Mouse (Mus musculus): ENCODE data around the gene Hscb. TPM values are rescaled to one million over a fixed set of nuclear protein-coding genes. Genes with fewer than 3 reads are reported as not detected.

Gene Hscb
- polyA plus RNA-seq, 1 experiment = 30.7 TPM

- no peak for DNase-seq (ENCODE audit: low spot score)
Measured at GRCm38 (mm10) chr5:110781529-110782238, 57.9 kb downstream of the Hscb start.

- no peak for DNase-seq (ENCODE audit: low spot score)
Measured at GRCm38 (mm10) chr5:110780761-110781528, 58.6 kb downstream of the Hscb start.

GRCm38 (mm10) chr5:110779998-110780760 is 59.4 kb downstream of the Hscb start, which contains the start of gene Pus1:
TSS of gene Pus1 (minus strand) at chr5:110780659.
- DNase-seq (ENCODE audit: low spot score) = peak; percentile 88

- DNase-seq (ENCODE audit: low spot score) = no peak
Measured at GRCm38 (mm10) chr5:110779276-110779997, 60.1 kb downstream of the Hscb start.

Other genes starting within 250 kb of the Hscb start
- gene Noc4l, start 186.4 kb downstream of the Hscb start, polyA plus RNA-seq (2012; rRNA removed) = 26.8 and 31.1 TPM in 2 replicates
- gene Ddx51, start 186.3 kb downstream of the Hscb start, polyA plus RNA-seq (2012; rRNA removed) = 15.7 and 16.7 TPM in 2 replicates
- 13.7 and 22.6 TPM in 2 replicates for gene Ep400, start 69.1 kb downstream of the Hscb start, polyA plus RNA-seq (2012; rRNA removed)
- gene Pus1, start 59.1 kb downstream of the Hscb start, polyA plus RNA-seq (2012; rRNA removed) = 23.2 and 25.6 TPM in 2 replicates
- gene Ulk1, start 29.7 kb downstream of the Hscb start, polyA plus RNA-seq (2012; rRNA removed) = 26.4 and 41.9 TPM in 2 replicates
- 7.8 and 10.9 TPM in 2 replicates for gene Chek2, start 202 bp upstream of the Hscb start, polyA plus RNA-seq (2012; rRNA removed)
- gene Ttc28, start 40.0 kb upstream of the Hscb start, polyA plus RNA-seq (2012; rRNA removed) = 4.9 and 10.8 TPM in 2 replicates

All from urinary bladder, adult 2 months (tissue).